Mouse (Mus musculus) small intestine, adult 10 weeks (tissue): ENCODE measurements around the gene Bach2. TPM values are rescaled to one million over a fixed set of nuclear protein-coding genes. Genes with fewer than 3 reads are reported as not detected.

ENCODE experiments used
- polyA plus RNA-seq: library from polyadenylated mRNA; stranded (reverse); fragments of 350-450 nt; fragmentation: Illumina TruSeq; extraction: RNeasy Lipid Tissue Mini Kit (QIAGEN cat#74804); gene quantifications from one replicate; pipeline ENCODE4 v1.2.3, GENCODE M21; 2014; ENCODE audit warnings: low replicate concordance

The Bach2 gene
- polyA plus RNA-seq, result 1.6 TPM

GRCm38 (mm10) chr4:32238366-32238854 lies at the start of gene Bach2:
Gene Bach2 (plus strand): TSS chr4:32238804.

GRCm38 (mm10) chr4:32602660-32603059 lies 364.1 kb downstream of the Bach2 start, which contains the start of gene Gja10:
Gene Gja10 (minus strand): TSS chr4:32602760.

DNA sequence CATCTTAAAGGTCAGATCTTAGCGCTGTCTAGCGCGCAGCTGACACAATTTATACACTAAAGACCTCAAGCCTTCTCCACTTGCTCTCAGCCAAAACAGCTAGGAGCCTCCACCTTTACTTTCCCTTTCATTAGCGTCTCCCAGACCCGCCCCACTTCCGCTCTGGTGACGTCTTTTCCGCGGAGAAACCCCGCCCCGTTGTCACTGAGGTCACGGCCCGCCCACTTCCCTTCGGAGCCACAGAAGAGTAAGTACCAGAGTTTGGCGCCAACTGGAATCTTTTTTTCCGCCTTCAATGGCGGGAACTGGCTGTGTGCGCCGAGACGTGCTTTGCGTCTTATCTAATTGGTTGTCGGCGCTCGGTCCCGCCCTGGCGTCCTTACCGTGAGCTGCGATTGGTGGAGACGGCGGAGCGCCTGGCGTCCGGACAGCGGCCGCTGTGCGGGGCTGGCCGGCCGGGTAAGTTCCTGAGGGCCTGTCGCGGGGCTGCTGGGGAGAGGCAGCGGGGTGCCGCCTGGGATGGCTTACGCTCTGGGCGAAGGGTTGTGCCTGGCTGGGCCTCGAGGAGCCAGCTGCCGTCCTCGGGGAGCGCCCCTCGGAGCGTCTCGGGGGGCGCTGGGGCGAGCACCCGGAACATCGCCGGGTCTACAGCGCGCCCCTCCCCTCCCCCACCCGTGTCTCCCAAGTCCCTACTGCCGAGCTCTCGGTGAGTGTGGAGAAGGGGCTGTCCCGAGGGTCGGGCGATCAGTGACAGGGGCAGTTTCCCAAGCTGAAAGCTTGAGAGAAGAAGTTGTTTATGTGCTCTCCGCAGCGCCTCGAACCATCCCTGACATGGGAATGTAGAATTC lies 376.7 kb downstream of the Bach2 start, which contains the start of gene Casp8ap2:
Casp8ap2 (plus strand) TSS at position 418 of the 848 bp plus-strand sequence.

